ENCODE assay signal across 9 mouse cellular contexts in genomic region chrX:136304295-136304694, GRCm38 (mm10). TPM values are rescaled to one million over a fixed set of nuclear protein-coding genes. Genes with fewer than 3 reads are reported as not detected.
A peak's percentile ranks its signal among the peaks of the same experiment; 100 is the strongest.
DNase-seq lines count a peak whose midpoint lies in the region; ATAC-seq and TF ChIP-seq lines count a peak whose summit lies in the region.
"Had no signal": no experiment of that assay in that cellular context is flagged by ENCODE, and none has a peak within 500 bp of the region (broad histone marks: within the 10 kb centered on the region; RNA-seq: fewer than 3 reads in every experiment).

No protein-coding gene starts in this region.

- no peak overlapping the region for H3K9ac ChIP-seq in intestine, postnatal 0 days (ENCODE audit: low read depth, low read length)
- H3K9ac ChIP-seq in intestine, embryonic 15.5 days: no peak overlapping the region
- H3K9ac ChIP-seq: liver, embryonic 13.5 days had no signal

- no peak overlapping the region for H3K4me3 ChIP-seq in intestine, postnatal 0 days (ENCODE audit: low read depth, low read length)
- no peak overlapping the region for H3K4me3 ChIP-seq in intestine, embryonic 15.5 days (replicated peaks)
- no peak overlapping the region for H3K4me3 ChIP-seq in G1E (ENCODE audit: low read depth, low read length)
- H3K4me3 ChIP-seq: erythroblast, embryonic 14.5 days; liver, embryonic 13.5 days had no signal

- peak; percentile 62 for TF ChIP-seq CTCF in intestine, postnatal 0 days (IDR thresholded peaks at IDR 0.05; ENCODE audit: low read depth)
- TF ChIP-seq CTCF in G1E (IDR thresholded peaks at IDR 0.05; ENCODE audit: low read depth, low read length): 0 out of 2 replicates have a peak, but pooled peaks have one; percentile 6

- no peak overlapping the region for H3K4me2 ChIP-seq in intestine, postnatal 0 days (replicated peaks; ENCODE audit: low read depth)
- H3K4me2 ChIP-seq in intestine, embryonic 15.5 days (replicated peaks): no peak overlapping the region
- H3K4me2 ChIP-seq: liver, embryonic 13.5 days had no signal

- H3K4me1 ChIP-seq in intestine, postnatal 0 days (replicated peaks; ENCODE audit: control insufficient read depth, insufficient read depth, low read length): no peaks in the 10 kb centered on the region
- no peaks in the 10 kb centered on the region for H3K4me1 ChIP-seq in intestine, embryonic 15.5 days (replicated peaks)
- H3K4me1 ChIP-seq in G1E (ENCODE audit: insufficient read depth, low read depth, low read length): no peaks in the 10 kb centered on the region
- H3K4me1 ChIP-seq: liver, embryonic 13.5 days had no signal

- DNase-seq in B cell, adult 2 months: peak; percentile 49 to 57
- no peak for DNase-seq in G1E (ENCODE audit: low spot score)
- peak; percentile 63 to 69 for DNase-seq in kidney, postnatal 4 days
- DNase-seq in right cerebral cortex, postnatal 10 days (ENCODE audit: low spot score in 2 of 2): peak; percentile 21 to 47
- DNase-seq: liver, embryonic 13.5 days had no signal

- ATAC-seq in intestine, postnatal 0 days: no peak
- no peak for ATAC-seq in intestine, embryonic 15.5 days
- ATAC-seq in G1E (ENCODE audit: extremely low read depth, insufficient number of reproducible peaks, low FRiP score, poor library complexity, severe bottlenecking): no peak
- peak; percentile 65; the same call in 1 of the 2 replicates for ATAC-seq in common myeloid progenitor, adult 5-6 weeks (replicated peaks; ENCODE audit: low read depth, poor library complexity, severe bottlenecking)

- H3K27me3 ChIP-seq in intestine, postnatal 0 days (replicated peaks; ENCODE audit: control insufficient read depth, insufficient read depth, low read length): no peaks in the 10 kb centered on the region
- H3K27me3 ChIP-seq in intestine, embryonic 15.5 days (replicated peaks): no peaks in the 10 kb centered on the region
- no peaks in the 10 kb centered on the region for H3K27me3 ChIP-seq in G1E (ENCODE audit: insufficient read depth, low read length)
- H3K27me3 ChIP-seq: liver, embryonic 13.5 days had no signal

- no peaks in the 10 kb centered on the region for H3K9me3 ChIP-seq in intestine, postnatal 0 days (ENCODE audit: control insufficient read depth)
- H3K9me3 ChIP-seq in intestine, embryonic 15.5 days: no peaks in the 10 kb centered on the region
- H3K9me3 ChIP-seq in G1E (replicated peaks): no peaks in the 10 kb centered on the region
- H3K9me3 ChIP-seq: liver, embryonic 13.5 days had no signal

- no peaks in the 10 kb centered on the region for H3K36me3 ChIP-seq in intestine, postnatal 0 days (ENCODE audit: control insufficient read depth, insufficient read depth)
- H3K36me3 ChIP-seq in intestine, embryonic 15.5 days: no peaks in the 10 kb centered on the region
- no peaks in the 10 kb centered on the region for H3K36me3 ChIP-seq in G1E (replicated peaks)
- H3K36me3 ChIP-seq: liver, embryonic 13.5 days had no signal

- H3K27ac ChIP-seq in intestine, postnatal 0 days (ENCODE audit: low read depth, low read length): no peak overlapping the region
- H3K27ac ChIP-seq in intestine, embryonic 15.5 days: no peak overlapping the region
- H3K27ac ChIP-seq: liver, embryonic 13.5 days had no signal

RNA-seq across cellular contexts. Expression of gene Bex3, which starts 34.2 kb away (rescaled TPM):
- polyA plus RNA-seq in intestine, postnatal 0 days (2015; fragmentation: Nextera tagmentation; extraction: Ambion mirVana): 270 and 277 TPM in 2 replicates
- polyA plus RNA-seq in intestine, embryonic 15.5 days (2015; fragmentation: Nextera tagmentation; extraction: Ambion mirVana): 383 and 402 TPM in 2 replicates
- total RNA-seq in G1E (2014; fragmentation: Nextera tagmentation) (269 and 293 TPM in 2 replicates), G1E (2017) (192 and 233 TPM in 2 replicates)
- 525 and 668 TPM in 2 replicates for polyA plus RNA-seq in G1E (2012)
- total RNA-seq in common myeloid progenitor, adult 5-6 weeks (2017): 127 and 175 TPM in 2 replicates

RNA-seq across cellular contexts. Expression of gene Tceal9, which starts 59.4 kb away (rescaled TPM):
- 641 and 667 TPM in 2 replicates for polyA plus RNA-seq in intestine, postnatal 0 days (2015; fragmentation: Nextera tagmentation; extraction: Ambion mirVana)
- polyA plus RNA-seq in intestine, embryonic 15.5 days (2015; fragmentation: Nextera tagmentation; extraction: Ambion mirVana): 573 and 647 TPM in 2 replicates
- total RNA-seq in G1E (2014; fragmentation: Nextera tagmentation) (84.3 and 89.7 TPM in 2 replicates), G1E (2017) (359 and 379 TPM in 2 replicates)
- 69.9 and 72.1 TPM in 2 replicates for polyA plus RNA-seq in G1E (2012)
- 264 and 277 TPM in 2 replicates for total RNA-seq in common myeloid progenitor, adult 5-6 weeks (2017)
